Mouse (Mus musculus) G1E (cell line): Measurements from ENCODE around the gene Chpf. TPM values are rescaled to one million over a fixed set of nuclear protein-coding genes. Genes with fewer than 3 reads are reported as not detected.

Experiments
- ATAC-seq: 2 replicates; pipeline ENCODE4 v1.8.0; 2016; ENCODE audit warnings: mild to moderate bottlenecking; ENCODE audit not compliant: insufficient number of reproducible peaks, poor library complexity, low FRiP score, severe bottlenecking; ENCODE audit errors: extremely low read depth
- DNase-seq: peaks from one replicate; pipeline ENCODE4 v3.0.0; 2012; ENCODE audit warnings: low spot score
- H3K27me3 ChIP-seq: 2 replicates; pipeline ENCODE4 v1.6.1; 2012; ENCODE audit warnings: mild to moderate bottlenecking, low read length, inconsistent platforms; ENCODE audit not compliant: insufficient read depth
- H3K36me3 ChIP-seq: replicated peaks from 2 replicates; pipeline ENCODE3; 2012; ENCODE audit warnings: mild to moderate bottlenecking, inconsistent platforms
- H3K4me1 ChIP-seq: 2 replicates; pipeline ENCODE4 v1.6.1; 2012; ENCODE audit warnings: low read depth, low read length, inconsistent platforms, mixed read lengths; ENCODE audit not compliant: insufficient read depth
- H3K4me3 ChIP-seq: 2 replicates; pipeline ENCODE4 v1.5.1; 2012; ENCODE audit warnings: low read depth, mild to moderate bottlenecking, inconsistent platforms, low read length, moderate library complexity, mixed read lengths
- H3K9me3 ChIP-seq: replicated peaks from 2 replicates; pipeline ENCODE4 v1.6.1; 2012; ENCODE audit warnings: inconsistent platforms
- CTCF ChIP-seq: IDR thresholded peaks from 2 replicates; pipeline ENCODE4 v1.5.1; 2012; ENCODE audit warnings: low read depth, low read length, inconsistent platforms, mixed read lengths
- GATA1 ChIP-seq: IDR thresholded peaks from 2 replicates; pipeline ENCODE4 v1.6.1; 2012; ENCODE audit warnings: borderline replicate concordance, low read length, inconsistent platforms, mixed read lengths
- GATA2 ChIP-seq: IDR thresholded peaks from 2 replicates; pipeline ENCODE4 v1.6.1; 2012; ENCODE audit warnings: low read depth, low read length, inconsistent platforms, borderline replicate concordance
- POLR2AphosphoS5 ChIP-seq: IDR thresholded peaks from 2 replicates; pipeline ENCODE4 v1.6.1; 2012; ENCODE audit warnings: low read depth, low read length, inconsistent platforms; ENCODE audit not compliant: insufficient replicate concordance
- TAL1 ChIP-seq: conservative IDR thresholded peaks from 2 replicates; pipeline ENCODE4 v1.6.1; 2012; ENCODE audit warnings: low read depth, low read length, inconsistent platforms, mixed read lengths
- polyA plus RNA-seq: library from polyadenylated mRNA; stranded (reverse); fragments of >175 nt; gene quantifications from 2 replicates; pipeline ENCODE4 v1.2.3, GENCODE M21; 2012
- total RNA-seq, 2 experiments: library from RNA; stranded (forward) in 1 of 2; stranded (reverse) in 1 of 2; fragments of 200-1000 nt in 1 of 2; fragments of >200 nt in 1 of 2; fragmentation: Nextera tagmentation in 1 of 2; gene quantifications; 2 replicates each; pipeline ENCODE4 v1.2.3; 2014 to 2017

Chpf gene
- 19.9 and 23.6 TPM in 2 replicates for total RNA-seq (2014; fragmentation: Nextera tagmentation)
- total RNA-seq (2017) = 12.0 and 16.6 TPM in 2 replicates
- polyA plus RNA-seq = 119 and 121 TPM in 2 replicates

GRCm38 (mm10) chr1:75478916-75479634, at the start of gene Chpf, which contains the start of gene Tmem198:
Gene Chpf (minus strand): TSS chr1:75479307.
Gene Tmem198 (plus strand): TSS chr1:75479532.
- Histone ChIP-seq H3K4me1 (peaks cover 53% of the 10 kb centered on the region), H3K9me3 (no peaks in the 10 kb centered on the region), H3K27me3 (peaks cover 4% of the 10 kb centered on the region; the same call in 1 of the 2 replicates), H3K4me3 (peak within 1 kb of the TSS; percentile 80), H3K36me3 (peaks cover 43% of the 10 kb centered on the region)
- ATAC-seq (peak; percentile 87), DNase-seq (peak; percentile 100)
- TF ChIP-seq POLR2AphosphoS5 (no peak), GATA1 (no peak), CTCF (no peak), GATA2 (no peak), TAL1 (no peak)

GRCm38 (mm10) chr1:75524679-75525078, 45.6 kb upstream of the Chpf start:
- Histone ChIP-seq H3K4me1 (peaks cover 31% of the 10 kb centered on the region), H3K9me3 (no peaks in the 10 kb centered on the region), H3K27me3 (no peaks in the 10 kb centered on the region), H3K36me3 (peaks cover 57% of the 10 kb centered on the region), H3K4me3 (no peak overlapping the region)
- DNase-seq (no peak), ATAC-seq (no peak)
- TF ChIP-seq TAL1 = no peak
- no peak for TF ChIP-seq GATA2
- no peak for TF ChIP-seq POLR2AphosphoS5
- no peak for TF ChIP-seq CTCF
- no peak for TF ChIP-seq GATA1

- Histone ChIP-seq H3K4me1 (peaks cover 36% of the 10 kb centered on the region), H3K4me3 (peak within 1 kb of the TSS; percentile 75), H3K27me3 (peaks cover 5% of the 10 kb centered on the region; the same call in 1 of the 2 replicates), H3K36me3 (peaks cover 25% of the 10 kb centered on the region), H3K9me3 (no peaks in the 10 kb centered on the region)
- TF ChIP-seq GATA2 = no peak
- peak; percentile 99 for DNase-seq
- ATAC-seq = peak; percentile 96
Observed at GRCm38 (mm10) chr1:75521321-75522031, 42.4 kb upstream of the Chpf start, which contains the start of gene Stk11ip. Gene Stk11ip (plus strand): TSS chr1:75521529.

GRCm38 (mm10) chr1:75519576-75519975, 40.5 kb upstream of the Chpf start:
- TF ChIP-seq TAL1 = no peak
- H3K36me3 ChIP-seq = peaks cover 6% of the 10 kb centered on the region
- H3K4me3 ChIP-seq = no peak overlapping the region
- H3K27me3 ChIP-seq = peaks cover 7% of the 10 kb centered on the region; the same call in 1 of the 2 replicates
- H3K4me1 ChIP-seq = peaks cover 32% of the 10 kb centered on the region
- no peaks in the 10 kb centered on the region for H3K9me3 ChIP-seq
- ATAC-seq = no peak
- peak; percentile 28 for DNase-seq

- Histone ChIP-seq H3K4me1 (peaks cover 26% of the 10 kb centered on the region), H3K27me3 (peaks cover 9% of the 10 kb centered on the region; the same call in 1 of the 2 replicates), H3K9me3 (no peaks in the 10 kb centered on the region), H3K4me3 (no peak overlapping the region), H3K36me3 (no peaks in the 10 kb centered on the region)
- no peak for ATAC-seq
- no peak for TF ChIP-seq GATA1
- no peak for DNase-seq
Observed at GRCm38 (mm10) chr1:75518427-75518826, 39.3 kb upstream of the Chpf start.

GRCm38 (mm10) chr1:75517984-75518383, 38.9 kb upstream of the Chpf start:
- no peaks in the 10 kb centered on the region for H3K9me3 ChIP-seq
- peaks cover 26% of the 10 kb centered on the region for H3K4me1 ChIP-seq
- no peak overlapping the region for H3K4me3 ChIP-seq
- ATAC-seq (no peak), DNase-seq (no peak)
- peaks cover 12% of the 10 kb centered on the region; the same call in 1 of the 2 replicates for H3K27me3 ChIP-seq
- no peaks in the 10 kb centered on the region for H3K36me3 ChIP-seq
- TF ChIP-seq CTCF (no peak), POLR2AphosphoS5 (no peak), TAL1 (no peak), GATA2 (no peak), GATA1 (no peak)
